Mouse (Mus musculus) embryo, embryonic 11.5 days (tissue): ENCODE measurements at regions not wholly inside any gene's neighbourhood (a gene's known extent, or its start where the extent isn't known, plus 50 kb on each side); places are given as distances from the start of the nearest gene placed in this dataset.
A peak's percentile ranks its signal among the peaks of the same experiment; 100 is the strongest.
"Not testable (repeated sequence)": the region's sequence is repeated elsewhere in the genome, so short reads cannot be mapped to it uniquely, and the experiment has no call there.

ENCODE experiments used
- DNase-seq: peaks from one replicate; pipeline ENCODE4 v3.0.0-alpha.2; 2012; ENCODE audit warnings: low read depth, low spot score

- no peak for DNase-seq
These were observed 435.6 kb upstream of the Klhl1 start for GRCm38 (mm10) chr14:96954462-96954861.

- DNase-seq = peak; percentile 30
These were observed 389.8 kb upstream of the Klhl1 start for GRCm38 (mm10) chr14:96908737-96909136.

GRCm38 (mm10) chr14:96879701-96880100 is 360.8 kb upstream of the Klhl1 start:
- no peak for DNase-seq

- DNase-seq = no peak
These were observed 353.1 kb upstream of the Klhl1 start for GRCm38 (mm10) chr14:96871969-96872368.

GRCm38 (mm10) chr14:96838910-96839309 is 320.0 kb upstream of the Klhl1 start:
- no peak for DNase-seq

GRCm38 (mm10) chr14:96825083-96825482 is 306.2 kb upstream of the Klhl1 start:
- DNase-seq = no peak

GRCm38 (mm10) chr14:96815665-96816064 is 296.8 kb upstream of the Klhl1 start:
- no peak for DNase-seq

GRCm38 (mm10) chr14:96805284-96805683 is 286.4 kb upstream of the Klhl1 start:
- no peak for DNase-seq

GRCm38 (mm10) chr14:96794806-96795205 is 275.9 kb upstream of the Klhl1 start:
- DNase-seq = no peak

- no peak for DNase-seq
These were observed 269.0 kb upstream of the Klhl1 start for GRCm38 (mm10) chr14:96787917-96788316.

GRCm38 (mm10) chr14:96787286-96787685 is 268.4 kb upstream of the Klhl1 start:
- DNase-seq = no peak

- DNase-seq = no peak
These were observed 256.9 kb upstream of the Klhl1 start for GRCm38 (mm10) chr14:96775801-96776200.

- no peak for DNase-seq
These were observed 241.7 kb upstream of the Klhl1 start for GRCm38 (mm10) chr14:96760591-96760990.

- DNase-seq = no peak
These were observed 214.3 kb upstream of the Klhl1 start for GRCm38 (mm10) chr14:96733211-96733610.

GRCm38 (mm10) chr14:96697086-96697485 is 178.2 kb upstream of the Klhl1 start:
- DNase-seq = no peak

- no peak for DNase-seq
These were observed 172.0 kb upstream of the Klhl1 start for GRCm38 (mm10) chr14:96690923-96691322.

- no peak for DNase-seq
These were observed 165.0 kb upstream of the Klhl1 start for GRCm38 (mm10) chr14:96683943-96684342.

GRCm38 (mm10) chr14:96681740-96682139 is 162.8 kb upstream of the Klhl1 start:
- DNase-seq = no peak

GRCm38 (mm10) chr14:96676213-96676612 is 157.3 kb upstream of the Klhl1 start:
- no peak for DNase-seq

- DNase-seq = no peak
These were observed 149.7 kb upstream of the Klhl1 start for GRCm38 (mm10) chr14:96668635-96669034.

GRCm38 (mm10) chr14:96656500-96656899 is 137.6 kb upstream of the Klhl1 start:
- DNase-seq = no peak

- DNase-seq = no peak
These were observed 111.4 kb upstream of the Klhl1 start for GRCm38 (mm10) chr14:96630291-96630690.

- no peak for DNase-seq
These were observed 87.8 kb upstream of the Klhl1 start for GRCm38 (mm10) chr14:96606736-96607135.

GRCm38 (mm10) chr14:96601092-96601491 is 82.2 kb upstream of the Klhl1 start:
- DNase-seq = not testable (repeated sequence)
